Mouse (Mus musculus): ENCODE data around the gene Olfml3.

Olfml3 gene

GRCm38 (mm10) chr3:103737778-103738571 lies at the start of gene Olfml3:
Olfml3 (minus strand) TSS chr3:103738001.
- peak; percentile 86 for DNase-seq (ENCODE audit: low read depth)

GRCm38 (mm10) chr3:103787225-103787624 lies 49.4 kb upstream of the Olfml3 start:
- peak; percentile 84 for DNase-seq (ENCODE audit: low read depth)

GRCm38 (mm10) chr3:103782844-103783609 lies 45.2 kb upstream of the Olfml3 start:
- no peak for DNase-seq (ENCODE audit: low read depth)

- DNase-seq (ENCODE audit: low read depth): no peak
Measured at GRCm38 (mm10) chr3:103780777-103781176, 43.0 kb upstream of the Olfml3 start.

GRCm38 (mm10) chr3:103780271-103780670 lies 42.5 kb upstream of the Olfml3 start:
- no peak for DNase-seq (ENCODE audit: low read depth)

- DNase-seq (ENCODE audit: low read depth): no peak
Measured at GRCm38 (mm10) chr3:103779183-103779582, 41.4 kb upstream of the Olfml3 start.

GRCm38 (mm10) chr3:103778660-103779059 lies 40.9 kb upstream of the Olfml3 start:
- no peak for DNase-seq (ENCODE audit: low read depth)

GRCm38 (mm10) chr3:103777940-103778339 lies 40.1 kb upstream of the Olfml3 start:
- DNase-seq (ENCODE audit: low read depth): no peak

- DNase-seq (ENCODE audit: low read depth): no peak
Measured at GRCm38 (mm10) chr3:103774009-103774408, 36.2 kb upstream of the Olfml3 start.

GRCm38 (mm10) chr3:103773508-103773907 lies 35.7 kb upstream of the Olfml3 start:
- no peak for DNase-seq (ENCODE audit: low read depth)

GRCm38 (mm10) chr3:103772846-103773245 lies 35.0 kb upstream of the Olfml3 start:
- peak; percentile 37 for DNase-seq (ENCODE audit: low read depth)

GRCm38 (mm10) chr3:103771531-103772130 lies 33.8 kb upstream of the Olfml3 start:
- DNase-seq (ENCODE audit: low read depth): no peak

- no peak for DNase-seq (ENCODE audit: low read depth)
Measured at GRCm38 (mm10) chr3:103766789-103767188, 29.0 kb upstream of the Olfml3 start.

- DNase-seq (ENCODE audit: low read depth): peak; percentile 62
Measured at GRCm38 (mm10) chr3:103759261-103759970, 21.6 kb upstream of the Olfml3 start.

GRCm38 (mm10) chr3:103758456-103758855 lies 20.7 kb upstream of the Olfml3 start:
- DNase-seq (ENCODE audit: low read depth): no peak

- DNase-seq (ENCODE audit: low read depth): no peak
Measured at GRCm38 (mm10) chr3:103756920-103757319, 19.1 kb upstream of the Olfml3 start.

GRCm38 (mm10) chr3:103755351-103755750 lies 17.6 kb upstream of the Olfml3 start:
- DNase-seq (ENCODE audit: low read depth): no peak

- DNase-seq (ENCODE audit: low read depth): no peak
Measured at GRCm38 (mm10) chr3:103751558-103751957, 13.8 kb upstream of the Olfml3 start.

GRCm38 (mm10) chr3:103746711-103747110 lies 8.9 kb upstream of the Olfml3 start:
- no peak for DNase-seq (ENCODE audit: low read depth)

GRCm38 (mm10) chr3:103745001-103745770 lies 7.4 kb upstream of the Olfml3 start:
- DNase-seq (ENCODE audit: low read depth): peak; percentile 18

GRCm38 (mm10) chr3:103743208-103743607 lies 5.4 kb upstream of the Olfml3 start:
- no peak for DNase-seq (ENCODE audit: low read depth)
